Mouse (Mus musculus): ENCODE data around the gene Eif2s1. TPM values are rescaled to one million over a fixed set of nuclear protein-coding genes. Genes with fewer than 3 reads are reported as not detected.
A peak's percentile ranks its signal among the peaks of the same experiment; 100 is the strongest.

Eif2s1 gene
- total RNA-seq (2015; ENCODE audit: low replicate concordance) (55.4 and 106 TPM in 2 replicates), total RNA-seq (2017; ENCODE audit: low replicate concordance) (34.9 and 45.3 TPM in 2 replicates)

- peak; percentile 88 for ATAC-seq (replicated peaks; ENCODE audit: low FRiP score, poor library complexity, severe bottlenecking)
Measured at GRCm38 (mm10) chr12:78861496-78862253, at the start of gene Eif2s1, which contains the start of gene Atp6v1d. Eif2s1 (plus strand) TSS chr12:78861819. Atp6v1d (minus strand) TSS chr12:78861638.

GRCm38 (mm10) chr12:78814437-78814836, 47.2 kb upstream of the Eif2s1 start:
- ATAC-seq (replicated peaks; ENCODE audit: low FRiP score, poor library complexity, severe bottlenecking) = no peak

GRCm38 (mm10) chr12:78834496-78834895, 27.1 kb upstream of the Eif2s1 start:
- ATAC-seq (replicated peaks; ENCODE audit: low FRiP score, poor library complexity, severe bottlenecking) = no peak

- no peak for ATAC-seq (replicated peaks; ENCODE audit: low FRiP score, poor library complexity, severe bottlenecking)
Measured at GRCm38 (mm10) chr12:78839906-78840305, 21.7 kb upstream of the Eif2s1 start.

- ATAC-seq (replicated peaks; ENCODE audit: low FRiP score, poor library complexity, severe bottlenecking) = no peak
Measured at GRCm38 (mm10) chr12:78842429-78842828, 19.2 kb upstream of the Eif2s1 start.

- no peak for ATAC-seq (replicated peaks; ENCODE audit: low FRiP score, poor library complexity, severe bottlenecking)
Measured at GRCm38 (mm10) chr12:78848246-78848645, 13.4 kb upstream of the Eif2s1 start.

GRCm38 (mm10) chr12:78860921-78861495, 611 bp upstream of the Eif2s1 start:
- peak; percentile 16; the same call in 1 of the 2 replicates for ATAC-seq (replicated peaks; ENCODE audit: low FRiP score, poor library complexity, severe bottlenecking)

GRCm38 (mm10) chr12:78862254-78862730, 673 bp downstream of the Eif2s1 start:
- peak; percentile 40 for ATAC-seq (replicated peaks; ENCODE audit: low FRiP score, poor library complexity, severe bottlenecking)

- no peak for ATAC-seq (replicated peaks; ENCODE audit: low FRiP score, poor library complexity, severe bottlenecking)
Measured at GRCm38 (mm10) chr12:78865434-78865833, 3.8 kb downstream of the Eif2s1 start.

GRCm38 (mm10) chr12:78868115-78868514, 6.5 kb downstream of the Eif2s1 start:
- no peak for ATAC-seq (replicated peaks; ENCODE audit: low FRiP score, poor library complexity, severe bottlenecking)

GRCm38 (mm10) chr12:78874581-78874980, 13.0 kb downstream of the Eif2s1 start:
- no peak for ATAC-seq (replicated peaks; ENCODE audit: low FRiP score, poor library complexity, severe bottlenecking)

- no peak for ATAC-seq (replicated peaks; ENCODE audit: low FRiP score, poor library complexity, severe bottlenecking)
Measured at GRCm38 (mm10) chr12:78890062-78890461, 28.4 kb downstream of the Eif2s1 start.

GRCm38 (mm10) chr12:78891149-78891548, 29.5 kb downstream of the Eif2s1 start:
- ATAC-seq (replicated peaks; ENCODE audit: low FRiP score, poor library complexity, severe bottlenecking) = no peak

- no peak for ATAC-seq (replicated peaks; ENCODE audit: low FRiP score, poor library complexity, severe bottlenecking)
Measured at GRCm38 (mm10) chr12:78897861-78898260, 36.2 kb downstream of the Eif2s1 start.

GRCm38 (mm10) chr12:78901467-78901866, 39.8 kb downstream of the Eif2s1 start:
- ATAC-seq (replicated peaks; ENCODE audit: low FRiP score, poor library complexity, severe bottlenecking) = no peak

- no peak for ATAC-seq (replicated peaks; ENCODE audit: low FRiP score, poor library complexity, severe bottlenecking)
Measured at GRCm38 (mm10) chr12:78903313-78903712, 41.7 kb downstream of the Eif2s1 start.

- no peak for ATAC-seq (replicated peaks; ENCODE audit: low FRiP score, poor library complexity, severe bottlenecking)
Measured at GRCm38 (mm10) chr12:78904499-78904898, 42.9 kb downstream of the Eif2s1 start.

- ATAC-seq (replicated peaks; ENCODE audit: low FRiP score, poor library complexity, severe bottlenecking) = peak; percentile 77
Measured at GRCm38 (mm10) chr12:78906707-78907162, 45.1 kb downstream of the Eif2s1 start, which contains the start of gene Plek2. Plek2 (minus strand) TSS chr12:78906964.

- no peak for ATAC-seq (replicated peaks; ENCODE audit: low FRiP score, poor library complexity, severe bottlenecking)
Measured at GRCm38 (mm10) chr12:78908081-78908605, 46.5 kb downstream of the Eif2s1 start.

- peak; percentile 78 for ATAC-seq (replicated peaks; ENCODE audit: low FRiP score, poor library complexity, severe bottlenecking)
Measured at GRCm38 (mm10) chr12:78910684-78911461, 49.3 kb downstream of the Eif2s1 start.
